Mouse (Mus musculus) layer of hippocampus, adult 9-10 months (tissue): ENCODE results near the gene Hsbp1.
A peak's percentile ranks its signal among the peaks of the same experiment; 100 is the strongest.

Source experiments
- DNase-seq: peaks from one replicate; pipeline ENCODE4 v3.0.0; 2022; ENCODE audit warnings: low spot score

Hsbp1 gene

GRCm38 (mm10) chr8:119386988-119387387 is 42.7 kb downstream of the Hsbp1 start:
- DNase-seq: no peak

GRCm38 (mm10) chr8:119394097-119394496 is 49.8 kb downstream of the Hsbp1 start:
- DNase-seq: no peak

- peak; percentile 78 for DNase-seq
These were observed 50.3 kb downstream of the Hsbp1 start, which contains the start of gene Mlycd for GRCm38 (mm10) chr8:119394524-119395026. Mlycd (plus strand) TSS chr8:119394878.

- DNase-seq: no peak
These were observed 51.0 kb downstream of the Hsbp1 start for GRCm38 (mm10) chr8:119395072-119395950.
